Mouse (Mus musculus) embryonic facial prominence, embryonic 10.5 days (tissue): ENCODE data around the gene Nipal3. TPM values are rescaled to one million over a fixed set of nuclear protein-coding genes. Genes with fewer than 3 reads are reported as not detected.
A peak's percentile ranks its signal among the peaks of the same experiment; 100 is the strongest.

Experiments used
- DNase-seq: peaks from one replicate; pipeline ENCODE4 v3.0.0-alpha.2; 2017; ENCODE audit warnings: low spot score
- H3K27ac ChIP-seq: fragments of 300-500 bp; sonication (generic); replicated peaks from 2 replicates; pipeline ENCODE4 v1.5.1; 2016; ENCODE audit warnings: mild to moderate bottlenecking
- H3K27me3 ChIP-seq: fragments of 300-500 bp; sonication (generic); replicated peaks from 2 replicates; pipeline ENCODE4 v1.6.1; 2016; ENCODE audit warnings: low read depth, mild to moderate bottlenecking; ENCODE audit not compliant: poor library complexity, severe bottlenecking
- H3K36me3 ChIP-seq: fragments of 300-500 bp; sonication (generic); replicated peaks from 2 replicates; pipeline ENCODE4 v1.6.1; 2016; ENCODE audit warnings: mild to moderate bottlenecking, moderate library complexity
- H3K4me1 ChIP-seq: fragments of 300-500 bp; sonication (generic); 2 replicates; pipeline ENCODE4 v1.6.1; 2016
- H3K4me3 ChIP-seq: fragments of 300-500 bp; sonication (generic); 2 replicates; pipeline ENCODE4 v1.5.1; 2016; ENCODE audit warnings: mild to moderate bottlenecking, moderate library complexity
- H3K9me3 ChIP-seq: fragments of 300-500 bp; sonication (generic); 2 replicates; pipeline ENCODE4 v1.6.1; 2016; ENCODE audit warnings: mild to moderate bottlenecking
- WGBS: fragments of 180-500 bp; shearing (Covaris S2); methylation state at CpG from one replicate; pipeline ENCODE4 v1.1.7; 2016; 5-methylcytosine and 5-hydroxymethylcytosine counted together
- polyA plus RNA-seq: library from polyadenylated mRNA; unstranded; fragments of >200 nt; fragmentation: Nextera tagmentation; extraction: Ambion mirVana; gene quantifications from 2 replicates; pipeline ENCODE4 v1.2.1, GENCODE M21; 2016

The Nipal3 gene
- polyA plus RNA-seq, 1 experiment from 2014 or later: 3.2 TPM

DNA sequence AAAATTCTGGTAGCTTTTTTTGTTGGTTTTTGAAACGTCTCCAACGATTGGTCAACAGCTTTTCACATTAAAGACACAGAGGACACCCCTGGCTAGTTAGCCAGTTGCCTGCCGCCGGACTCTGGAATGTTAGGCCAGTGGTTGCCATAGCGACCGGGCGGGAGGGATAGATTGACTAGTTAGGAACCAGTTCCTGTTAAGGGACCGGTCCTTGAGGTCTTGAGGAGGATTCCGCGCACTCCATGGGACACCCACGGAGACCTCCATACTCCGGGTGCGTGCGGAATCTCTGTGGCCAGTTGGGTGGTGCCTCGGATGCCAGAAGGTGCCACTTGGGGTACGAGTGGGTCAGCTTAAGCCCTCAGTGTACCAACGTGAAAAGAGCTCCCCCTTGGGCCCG, 972 bp upstream of the Nipal3 start:
- Histone ChIP-seq H3K27ac (no peak overlapping the region), H3K4me1 (peaks cover 24% of the 10 kb centered on the region), H3K9me3 (peaks cover 5% of the 10 kb centered on the region; the same call in 1 of the 2 replicates), H3K27me3 (no peaks in the 10 kb centered on the region), H3K36me3 (no peaks in the 10 kb centered on the region), H3K4me3 (peak overlapping the region; percentile 85)
- WGBS: 14% methylated on average over 18 of the region's 18 CpGs
- DNase-seq: peak; percentile 85

GRCm38 (mm10) chr4:135495397-135495791, 556 bp upstream of the Nipal3 start:
- no peak for DNase-seq
- WGBS: 10% methylated on average over 9 of the region's 9 CpGs
- Histone ChIP-seq H3K27me3 (no peaks in the 10 kb centered on the region), H3K4me3 (peak overlapping the region; percentile 85), H3K4me1 (peaks cover 24% of the 10 kb centered on the region), H3K27ac (0 out of 2 replicates have a peak overlapping the region, but pooled peaks have one; percentile 71), H3K9me3 (peaks cover under 1% of the 10 kb centered on the region; the same call in 1 of the 2 replicates), H3K36me3 (no peaks in the 10 kb centered on the region)

- Histone ChIP-seq H3K36me3 (peaks cover 4% of the 10 kb centered on the region), H3K4me3 (peak overlapping the region; percentile 85), H3K27me3 (no peaks in the 10 kb centered on the region), H3K4me1 (peaks cover 24% of the 10 kb centered on the region), H3K9me3 (peaks cover 7% of the 10 kb centered on the region; the same call in 1 of the 2 replicates), H3K27ac (no peak overlapping the region; the same call in 1 of the 2 replicates)
- WGBS: 2% methylated on average over 33 of the region's 33 CpGs
- DNase-seq: peak; percentile 58
These were observed 932 bp downstream of the Nipal3 start for GRCm38 (mm10) chr4:135493691-135494520.

DNA sequence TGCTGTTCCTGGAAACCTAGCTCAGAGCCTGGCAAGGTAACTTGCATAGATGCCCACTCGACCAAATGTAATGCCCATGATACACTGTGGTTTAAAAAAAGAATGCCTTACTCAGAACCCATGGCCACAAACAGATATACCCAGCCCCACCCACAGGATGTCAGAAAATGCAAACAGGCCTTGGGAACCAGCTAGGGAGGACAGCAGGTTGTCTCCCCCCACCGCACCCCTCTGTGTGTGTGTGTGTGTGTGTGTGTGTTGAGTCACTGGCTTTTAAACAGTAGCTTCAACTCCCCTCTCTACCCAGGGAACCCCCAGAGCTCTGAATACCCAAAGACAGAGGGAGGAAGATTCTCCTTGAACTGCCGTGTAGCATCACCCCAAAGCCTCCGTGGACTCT, 1.6 kb downstream of the Nipal3 start:
- no peaks in the 10 kb centered on the region for H3K27me3 ChIP-seq
- peak overlapping the region; percentile 85 for H3K4me3 ChIP-seq
- WGBS: 57% methylated on average over 4 of the region's 4 CpGs
- peaks cover 7% of the 10 kb centered on the region for H3K36me3 ChIP-seq
- no peak for DNase-seq
- peaks cover 24% of the 10 kb centered on the region for H3K4me1 ChIP-seq
- H3K9me3 ChIP-seq: peaks cover 7% of the 10 kb centered on the region; the same call in 1 of the 2 replicates
- no peak overlapping the region for H3K27ac ChIP-seq

GRCm38 (mm10) chr4:135489256-135489655, 5.6 kb downstream of the Nipal3 start:
- no peak overlapping the region for H3K27ac ChIP-seq
- H3K36me3 ChIP-seq: peaks cover 7% of the 10 kb centered on the region
- no peak for DNase-seq
- H3K9me3 ChIP-seq: peaks cover 7% of the 10 kb centered on the region; the same call in 1 of the 2 replicates
- H3K4me1 ChIP-seq: peaks cover 9% of the 10 kb centered on the region
- H3K27me3 ChIP-seq: no peaks in the 10 kb centered on the region
- 86% methylated on average over 7 of the region's 7 CpGs for WGBS
- H3K4me3 ChIP-seq: no peak overlapping the region

DNA sequence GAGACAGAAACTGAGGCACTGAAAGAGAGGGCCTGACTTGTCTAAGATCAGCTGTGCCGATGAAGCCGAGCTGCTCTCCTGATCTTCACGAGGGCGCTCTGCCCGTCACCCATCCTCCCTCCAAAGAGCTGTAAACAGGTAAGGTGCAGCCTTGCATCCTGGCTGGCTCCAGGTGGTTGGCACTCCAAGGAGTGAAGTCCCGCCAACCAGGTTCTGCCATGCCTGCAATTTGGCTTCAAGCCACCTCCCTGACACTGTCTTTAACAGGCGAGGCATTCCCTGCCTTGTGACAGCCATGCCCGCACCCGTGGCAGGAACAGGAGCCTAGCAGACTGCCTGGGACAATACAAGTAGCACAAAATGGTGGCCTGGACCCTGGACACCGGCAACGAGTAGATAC, 8.5 kb downstream of the Nipal3 start:
- Histone ChIP-seq H3K9me3 (peaks cover 7% of the 10 kb centered on the region; the same call in 1 of the 2 replicates), H3K27me3 (no peaks in the 10 kb centered on the region), H3K36me3 (peaks cover 7% of the 10 kb centered on the region), H3K4me3 (no peak overlapping the region), H3K27ac (no peak overlapping the region), H3K4me1 (no peaks in the 10 kb centered on the region; the same call in 1 of the 2 replicates)
- 87% methylated on average over 11 of the region's 11 CpGs for WGBS
- no peak for DNase-seq

DNA sequence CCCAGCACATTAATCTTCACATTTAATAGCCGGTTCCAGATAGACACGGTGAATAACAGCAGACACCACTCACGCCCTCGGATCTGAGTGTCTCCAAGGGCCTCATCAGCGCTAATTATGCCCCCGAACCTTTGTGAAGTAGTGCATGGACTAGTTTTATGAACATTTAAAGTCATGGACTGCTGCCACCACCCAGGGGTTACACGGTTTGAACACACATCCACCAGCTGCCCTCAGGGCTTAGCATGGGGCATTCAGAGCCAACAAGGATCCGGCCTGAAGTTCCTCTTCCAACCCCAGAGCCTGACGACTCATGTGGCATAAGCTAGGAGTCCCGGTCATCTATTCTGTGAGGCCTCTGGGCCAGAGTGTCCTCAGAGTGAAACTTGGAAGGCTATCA, 9.8 kb downstream of the Nipal3 start:
- DNase-seq: no peak
- Histone ChIP-seq H3K27ac (no peak overlapping the region), H3K27me3 (no peaks in the 10 kb centered on the region), H3K36me3 (peaks cover 7% of the 10 kb centered on the region), H3K4me1 (peaks cover 8% of the 10 kb centered on the region; the same call in 1 of the 2 replicates), H3K9me3 (peaks cover 7% of the 10 kb centered on the region; the same call in 1 of the 2 replicates), H3K4me3 (no peak overlapping the region)
- WGBS: 84% methylated on average over 10 of the region's 10 CpGs

DNA sequence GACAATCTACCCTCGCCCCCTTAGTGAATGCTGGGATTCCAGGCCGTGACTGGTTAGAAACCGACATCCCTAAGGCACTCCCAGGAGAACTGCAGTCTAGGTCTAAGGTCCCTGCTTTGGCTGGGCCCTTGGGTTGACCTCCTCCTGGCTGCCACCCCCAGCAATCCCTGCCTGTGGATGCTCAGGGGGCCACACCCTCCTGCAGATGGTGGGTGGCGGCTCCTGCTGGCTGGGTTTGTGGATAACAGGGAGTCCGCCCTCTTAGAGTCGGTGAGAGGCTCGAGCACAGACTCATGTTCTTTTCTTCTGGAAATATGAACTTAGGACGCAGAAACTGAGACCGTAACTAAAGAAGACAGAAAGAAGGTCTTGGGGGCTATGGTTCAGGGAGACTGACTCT, 14.5 kb downstream of the Nipal3 start:
- WGBS: 79% methylated on average over 9 of the region's 9 CpGs
- H3K27ac ChIP-seq: no peak overlapping the region
- H3K4me3 ChIP-seq: no peak overlapping the region
- no peaks in the 10 kb centered on the region for H3K27me3 ChIP-seq
- peak; percentile 14 for DNase-seq
- H3K9me3 ChIP-seq: no peaks in the 10 kb centered on the region
- no peaks in the 10 kb centered on the region for H3K36me3 ChIP-seq
- peaks cover 8% of the 10 kb centered on the region; the same call in 1 of the 2 replicates for H3K4me1 ChIP-seq

GRCm38 (mm10) chr4:135477851-135478250, 17.0 kb downstream of the Nipal3 start:
- 88% methylated on average over 10 of the region's 10 CpGs for WGBS
- no peak overlapping the region for H3K27ac ChIP-seq
- H3K27me3 ChIP-seq: no peaks in the 10 kb centered on the region
- H3K4me3 ChIP-seq: no peak overlapping the region
- H3K4me1 ChIP-seq: peaks cover 8% of the 10 kb centered on the region; the same call in 1 of the 2 replicates
- H3K9me3 ChIP-seq: no peaks in the 10 kb centered on the region
- no peaks in the 10 kb centered on the region for H3K36me3 ChIP-seq
- DNase-seq: no peak

- Histone ChIP-seq H3K4me3 (no peak overlapping the region), H3K27me3 (no peaks in the 10 kb centered on the region)
- WGBS: 94% methylated on average over 11 of the region's 11 CpGs
These were observed 31.4 kb downstream of the Nipal3 start for GRCm38 (mm10) chr4:135463406-135463805.

GRCm38 (mm10) chr4:135453572-135453971, 41.3 kb downstream of the Nipal3 start:
- H3K36me3 ChIP-seq: no peaks in the 10 kb centered on the region
- no peak overlapping the region for H3K27ac ChIP-seq
- no peaks in the 10 kb centered on the region for H3K27me3 ChIP-seq
- H3K9me3 ChIP-seq: no peaks in the 10 kb centered on the region
- no peak for DNase-seq
- WGBS: 78% methylated on average over 12 of the region's 12 CpGs
- H3K4me3 ChIP-seq: no peak overlapping the region
- peaks cover 24% of the 10 kb centered on the region for H3K4me1 ChIP-seq

More at GRCm38 (mm10) chr4:135463406-135463805, 31.4 kb downstream of the Nipal3 start:
- peaks cover 3% of the 10 kb centered on the region; the same call in 1 of the 2 replicates for H3K36me3 ChIP-seq
- no peaks in the 10 kb centered on the region for H3K9me3 ChIP-seq
- no peak overlapping the region for H3K27ac ChIP-seq
- no peak for DNase-seq
- no peaks in the 10 kb centered on the region for H3K4me1 ChIP-seq

GRCm38 (mm10) chr4:135453164-135453563, 41.7 kb downstream of the Nipal3 start:
- WGBS: 67% methylated on average over 6 of the region's 6 CpGs
- Histone ChIP-seq H3K4me3 (no peak overlapping the region), H3K9me3 (no peaks in the 10 kb centered on the region), H3K36me3 (no peaks in the 10 kb centered on the region), H3K27ac (no peak overlapping the region), H3K4me1 (peaks cover 24% of the 10 kb centered on the region), H3K27me3 (no peaks in the 10 kb centered on the region)
- no peak for DNase-seq
